Mouse (Mus musculus): ENCODE measurements around the gene Csrnp3. TPM values are rescaled to one million over a fixed set of nuclear protein-coding genes. Genes with fewer than 3 reads are reported as not detected.

The Csrnp3 gene
- polyA plus RNA-seq, 1 experiment from 2014 or later, result 15.0 TPM

- no peak overlapping the region for H3K4me2 ChIP-seq
- no peak overlapping the region for H3K9ac ChIP-seq (ENCODE audit: low read length)
- H3K27me3 ChIP-seq (ENCODE audit: control insufficient read depth, insufficient read depth, low read length), result no peaks in the 10 kb centered on the region
- H3K27ac ChIP-seq (ENCODE audit: low read depth, low read length), result 0 out of 2 replicates have a peak overlapping the region, but pooled peaks have one; percentile 11
- no peaks in the 10 kb centered on the region for H3K9me3 ChIP-seq (ENCODE audit: control insufficient read depth, low read length)
- ATAC-seq (ENCODE audit: low FRiP score) (no peak), DNase-seq (ENCODE audit: low spot score, missing footprints) (peak; percentile 62)
- no peak overlapping the region for H3K4me3 ChIP-seq (ENCODE audit: low read depth, low read length)
- WGBS, result 88% methylated on average over 1 of the region's 1 CpGs
- no peaks in the 10 kb centered on the region for H3K36me3 ChIP-seq (ENCODE audit: control insufficient read depth, insufficient read depth, low read length)
- H3K4me1 ChIP-seq (ENCODE audit: control insufficient read depth, insufficient read depth, low read length), result peaks cover 3% of the 10 kb centered on the region
These were observed 110.2 kb downstream of the Csrnp3 start for GRCm38 (mm10) chr2:65955804-65956203.

- Histone ChIP-seq H3K4me3 (ENCODE audit: low read depth, low read length) (no peak overlapping the region), H3K27ac (ENCODE audit: low read depth, low read length) (no peak overlapping the region), H3K9ac (ENCODE audit: low read length) (no peak overlapping the region), H3K9me3 (ENCODE audit: control insufficient read depth, low read length) (no peaks in the 10 kb centered on the region), H3K4me1 (ENCODE audit: control insufficient read depth, insufficient read depth, low read length) (peaks cover 3% of the 10 kb centered on the region), H3K27me3 (ENCODE audit: control insufficient read depth, insufficient read depth, low read length) (no peaks in the 10 kb centered on the region), H3K36me3 (ENCODE audit: control insufficient read depth, insufficient read depth, low read length) (no peaks in the 10 kb centered on the region), H3K4me2 (no peak overlapping the region)
- WGBS, result 82% methylated on average over 9 of the region's 9 CpGs
- DNase-seq (ENCODE audit: low spot score, missing footprints), result peak; percentile 78
- peak; percentile 79; the same call in 1 of the 2 replicates for ATAC-seq (ENCODE audit: low FRiP score)
These were observed 111.2 kb downstream of the Csrnp3 start for GRCm38 (mm10) chr2:65956727-65957126.

GRCm38 (mm10) chr2:65963420-65963819 is 117.9 kb downstream of the Csrnp3 start:
- DNase-seq (ENCODE audit: low spot score, missing footprints), result no peak
- no peaks in the 10 kb centered on the region for H3K36me3 ChIP-seq (ENCODE audit: control insufficient read depth, insufficient read depth, low read length)
- no peak overlapping the region for H3K4me2 ChIP-seq
- H3K4me3 ChIP-seq (ENCODE audit: low read depth, low read length), result no peak overlapping the region
- no peaks in the 10 kb centered on the region for H3K27me3 ChIP-seq (ENCODE audit: control insufficient read depth, insufficient read depth, low read length)
- no peak overlapping the region for H3K9ac ChIP-seq (ENCODE audit: low read length)
- no peak overlapping the region for H3K27ac ChIP-seq (ENCODE audit: low read depth, low read length)
- ATAC-seq (ENCODE audit: low FRiP score), result no peak
- WGBS, result 77% methylated on average over 4 of the region's 4 CpGs
- no peaks in the 10 kb centered on the region for H3K9me3 ChIP-seq (ENCODE audit: control insufficient read depth, low read length)
- H3K4me1 ChIP-seq (ENCODE audit: control insufficient read depth, insufficient read depth, low read length), result no peaks in the 10 kb centered on the region

GRCm38 (mm10) chr2:65968810-65969209 is 123.2 kb downstream of the Csrnp3 start:
- no peak overlapping the region for H3K4me2 ChIP-seq
- peaks cover 5% of the 10 kb centered on the region for H3K36me3 ChIP-seq (ENCODE audit: control insufficient read depth, insufficient read depth, low read length)
- no peak overlapping the region for H3K27ac ChIP-seq (ENCODE audit: low read depth, low read length)
- no peak for DNase-seq (ENCODE audit: low spot score, missing footprints)
- WGBS, result 78% methylated on average over 4 of the region's 4 CpGs
- H3K4me3 ChIP-seq (ENCODE audit: low read depth, low read length), result no peak overlapping the region
- no peak overlapping the region for H3K9ac ChIP-seq (ENCODE audit: low read length)
- no peaks in the 10 kb centered on the region for H3K4me1 ChIP-seq (ENCODE audit: control insufficient read depth, insufficient read depth, low read length)
- H3K27me3 ChIP-seq (ENCODE audit: control insufficient read depth, insufficient read depth, low read length), result no peaks in the 10 kb centered on the region
- ATAC-seq (ENCODE audit: low FRiP score), result no peak
- no peaks in the 10 kb centered on the region for H3K9me3 ChIP-seq (ENCODE audit: control insufficient read depth, low read length)

- Histone ChIP-seq H3K9me3 (ENCODE audit: control insufficient read depth, low read length) (no peaks in the 10 kb centered on the region), H3K27me3 (ENCODE audit: control insufficient read depth, insufficient read depth, low read length) (no peaks in the 10 kb centered on the region), H3K27ac (ENCODE audit: low read depth, low read length) (no peak overlapping the region), H3K36me3 (ENCODE audit: control insufficient read depth, insufficient read depth, low read length) (peaks cover 5% of the 10 kb centered on the region), H3K4me3 (ENCODE audit: low read depth, low read length) (no peak overlapping the region), H3K4me2 (no peak overlapping the region), H3K9ac (ENCODE audit: low read length) (no peak overlapping the region), H3K4me1 (ENCODE audit: control insufficient read depth, insufficient read depth, low read length) (0 out of 2 replicates have a peak, but pooled peaks cover 2% of the 10 kb centered on the region)
- DNase-seq (ENCODE audit: low spot score, missing footprints) (no peak), ATAC-seq (ENCODE audit: low FRiP score) (no peak)
- 89% methylated on average over 4 of the region's 4 CpGs for WGBS
These were observed 128.3 kb downstream of the Csrnp3 start for GRCm38 (mm10) chr2:65973907-65974306.

GRCm38 (mm10) chr2:65975383-65975782 is 129.8 kb downstream of the Csrnp3 start:
- ATAC-seq (ENCODE audit: low FRiP score) (no peak), DNase-seq (ENCODE audit: low spot score, missing footprints) (no peak)
- no peaks in the 10 kb centered on the region for H3K27me3 ChIP-seq (ENCODE audit: control insufficient read depth, insufficient read depth, low read length)
- peaks cover 7% of the 10 kb centered on the region; the same call in 1 of the 2 replicates for H3K4me1 ChIP-seq (ENCODE audit: control insufficient read depth, insufficient read depth, low read length)
- 67% methylated on average over 5 of the region's 5 CpGs for WGBS
- no peak overlapping the region for H3K4me3 ChIP-seq (ENCODE audit: low read depth, low read length)
- no peaks in the 10 kb centered on the region for H3K9me3 ChIP-seq (ENCODE audit: control insufficient read depth, low read length)
- peaks cover 5% of the 10 kb centered on the region for H3K36me3 ChIP-seq (ENCODE audit: control insufficient read depth, insufficient read depth, low read length)
- H3K27ac ChIP-seq (ENCODE audit: low read depth, low read length), result no peak overlapping the region
- H3K9ac ChIP-seq (ENCODE audit: low read length), result no peak overlapping the region
- no peak overlapping the region for H3K4me2 ChIP-seq

- H3K4me1 ChIP-seq (ENCODE audit: control insufficient read depth, insufficient read depth, low read length), result peaks cover 7% of the 10 kb centered on the region; the same call in 1 of the 2 replicates
- DNase-seq (ENCODE audit: low spot score, missing footprints), result peak; percentile 87
- H3K36me3 ChIP-seq (ENCODE audit: control insufficient read depth, insufficient read depth, low read length), result no peaks in the 10 kb centered on the region
- ATAC-seq (ENCODE audit: low FRiP score), result no peak
- 60% methylated on average over 17 of the region's 17 CpGs for WGBS
- no peaks in the 10 kb centered on the region for H3K27me3 ChIP-seq (ENCODE audit: control insufficient read depth, insufficient read depth, low read length)
- no peak overlapping the region for H3K27ac ChIP-seq (ENCODE audit: low read depth, low read length)
- no peak overlapping the region for H3K4me2 ChIP-seq
- H3K9ac ChIP-seq (ENCODE audit: low read length), result no peak overlapping the region
- H3K9me3 ChIP-seq (ENCODE audit: control insufficient read depth, low read length), result no peaks in the 10 kb centered on the region
- H3K4me3 ChIP-seq (ENCODE audit: low read depth, low read length), result no peak overlapping the region
These were observed 133.9 kb downstream of the Csrnp3 start for GRCm38 (mm10) chr2:65979338-65980053.

- H3K4me3 ChIP-seq (ENCODE audit: low read depth, low read length), result no peak overlapping the region
- H3K36me3 ChIP-seq (ENCODE audit: control insufficient read depth, insufficient read depth, low read length), result no peaks in the 10 kb centered on the region
- 93% methylated on average over 6 of the region's 6 CpGs for WGBS
- ATAC-seq (ENCODE audit: low FRiP score) (no peak), DNase-seq (ENCODE audit: low spot score, missing footprints) (peak; percentile 59)
- H3K27ac ChIP-seq (ENCODE audit: low read depth, low read length), result no peak overlapping the region
- no peak overlapping the region for H3K9ac ChIP-seq (ENCODE audit: low read length)
- no peaks in the 10 kb centered on the region for H3K27me3 ChIP-seq (ENCODE audit: control insufficient read depth, insufficient read depth, low read length)
- no peak overlapping the region for H3K4me2 ChIP-seq
- H3K9me3 ChIP-seq (ENCODE audit: control insufficient read depth, low read length), result no peaks in the 10 kb centered on the region
- peaks cover 9% of the 10 kb centered on the region; the same call in 1 of the 2 replicates for H3K4me1 ChIP-seq (ENCODE audit: control insufficient read depth, insufficient read depth, low read length)
These were observed 135.9 kb downstream of the Csrnp3 start for GRCm38 (mm10) chr2:65981470-65981869.

GRCm38 (mm10) chr2:65981965-65982364 is 136.4 kb downstream of the Csrnp3 start:
- 74% methylated on average over 4 of the region's 4 CpGs for WGBS

More at GRCm38 (mm10) chr2:65981965-65982364, 136.4 kb downstream of the Csrnp3 start:
- peak; percentile 76 for DNase-seq (ENCODE audit: low spot score, missing footprints)
- no peaks in the 10 kb centered on the region for H3K36me3 ChIP-seq (ENCODE audit: control insufficient read depth, insufficient read depth, low read length)
- H3K9ac ChIP-seq (ENCODE audit: low read length), result no peak overlapping the region
- no peak for ATAC-seq (ENCODE audit: low FRiP score)
- no peak overlapping the region for H3K4me2 ChIP-seq
- no peaks in the 10 kb centered on the region for H3K27me3 ChIP-seq (ENCODE audit: control insufficient read depth, insufficient read depth, low read length)
- H3K4me3 ChIP-seq (ENCODE audit: low read depth, low read length), result no peak overlapping the region
- H3K4me1 ChIP-seq (ENCODE audit: control insufficient read depth, insufficient read depth, low read length), result peaks cover 9% of the 10 kb centered on the region; the same call in 1 of the 2 replicates
- no peak overlapping the region for H3K27ac ChIP-seq (ENCODE audit: low read depth, low read length)
- H3K9me3 ChIP-seq (ENCODE audit: control insufficient read depth, low read length), result no peaks in the 10 kb centered on the region
